16 mouse cellular contexts compared by ENCODE assay signal in genomic region chr5:124996816-124997215, GRCm38 (mm10). TPM values are rescaled to one million over a fixed set of nuclear protein-coding genes. Genes with fewer than 3 reads are reported as not detected.
DNase-seq lines count a peak whose midpoint lies in the region; ATAC-seq and TF ChIP-seq lines count a peak whose summit lies in the region.
"Had no signal": no experiment of that assay in that cellular context is flagged by ENCODE, and none has a peak within 500 bp of the region (broad histone marks: within the 10 kb centered on the region; RNA-seq: fewer than 3 reads in every experiment).

No protein-coding gene starts in this region.

- H3K9me3 ChIP-seq in lung, embryonic 16.5 days (ENCODE audit: control insufficient read depth, low read length) = no peaks in the 10 kb centered on the region
- H3K9me3 ChIP-seq: neural tube, embryonic 15.5 days had no signal

- WGBS in lung, embryonic 16.5 days = 55% methylated on average over 6 of the region's 6 CpGs
- 46% methylated on average over 6 of the region's 6 CpGs for WGBS in lung, adult 2 months
- whole genome bisulfite sequencing in thymus, adult 2 months = 12% methylated on average over 6 of the region's 6 CpGs

- no peak for TF ChIP-seq POLR2A in lung, adult 2 months (IDR thresholded peaks at IDR 0.05; ENCODE audit: borderline replicate concordance, extremely low read depth, low read depth, low read length)
- TF ChIP-seq POLR2A in thymus, adult 2 months (IDR thresholded peaks at IDR 0.05; ENCODE audit: control insufficient read depth, extremely low read depth, insufficient read depth, low read length, poor library complexity) = no peak

- peaks cover 11% of the 10 kb centered on the region; the same call in 1 of the 2 replicates for H3K4me1 ChIP-seq in lung, embryonic 16.5 days (replicated peaks; ENCODE audit: control insufficient read depth, insufficient read depth, low read length)
- H3K4me1 ChIP-seq in lung, adult 2 months (ENCODE audit: control insufficient read depth, insufficient read depth, low read length) = 0 out of 2 replicates have a peak, but pooled peaks cover 2% of the 10 kb centered on the region
- H3K4me1 ChIP-seq in thymus, adult 2 months (replicated peaks; ENCODE audit: control insufficient read depth, insufficient read depth, low read length) = peaks cover 6% of the 10 kb centered on the region; the same call in 1 of the 2 replicates
- H3K4me1 ChIP-seq: neural tube, embryonic 15.5 days had no signal

- peak; percentile 93 for DNase-seq in heart, adult 11 months
- DNase-seq in heart, adult 9 months (ENCODE audit: low spot score in 2 of 2) = no peak
- no peak for DNase-seq in lung, adult 2 months
- DNase-seq in lung, postnatal 25 days (ENCODE audit: low spot score) = peak; percentile 37
- no peak for DNase-seq in thymus, adult 2 months
- DNase-seq in urinary bladder, adult 18-20 months (ENCODE audit: low spot score in 2 of 2) = no peak
- DNase-seq in gastrocnemius, postnatal 10 days = no peak
- DNase-seq: cerebellum, adult 9-11 months; gastrocnemius, postnatal 14 days; liver, postnatal 0 days; spleen, adult 18-20 months had no signal

- H3K27me3 ChIP-seq in lung, embryonic 16.5 days (ENCODE audit: control insufficient read depth, insufficient read depth, low read depth, low read length) = no peaks in the 10 kb centered on the region
- H3K27me3 ChIP-seq in thymus, adult 2 months (ENCODE audit: control insufficient read depth, insufficient read depth, low read length) = no peaks in the 10 kb centered on the region
- H3K27me3 ChIP-seq: neural tube, embryonic 15.5 days had no signal

- no peak for TF ChIP-seq CTCF in lung, adult 2 months (IDR thresholded peaks at IDR 0.05; ENCODE audit: insufficient read depth, low read length)
- TF ChIP-seq CTCF in thymus, adult 2 months (IDR thresholded peaks at IDR 0.05; ENCODE audit: borderline replicate concordance, control insufficient read depth, extremely low read depth, insufficient read depth, low read length, poor library complexity) = no peak

- peak; percentile 34; the same call in 1 of the 2 replicates for ATAC-seq in lung, embryonic 16.5 days (ENCODE audit: low read depth)
- ATAC-seq: liver, postnatal 0 days; midbrain, embryonic 16.5 days had no signal

- H3K4me2 ChIP-seq in lung, embryonic 16.5 days (ENCODE audit: low read depth, low read length) = no peak overlapping the region
- H3K4me2 ChIP-seq: neural tube, embryonic 15.5 days had no signal

- no peaks in the 10 kb centered on the region for H3K36me3 ChIP-seq in lung, embryonic 16.5 days (ENCODE audit: control insufficient read depth, insufficient read depth, low read length)
- H3K36me3 ChIP-seq in thymus, adult 2 months (ENCODE audit: control insufficient read depth, insufficient read depth, low read length) = no peaks in the 10 kb centered on the region
- H3K36me3 ChIP-seq: embryonic facial prominence, embryonic 10.5 days; G1E; neural tube, embryonic 15.5 days had no signal

- no peak overlapping the region for H3K4me3 ChIP-seq in lung, embryonic 16.5 days (ENCODE audit: low read length)
- H3K4me3 ChIP-seq in lung, adult 2 months (replicated peaks; ENCODE audit: extremely low read depth, low read depth, low read length) = no peak overlapping the region
- no peak overlapping the region for H3K4me3 ChIP-seq in thymus, adult 2 months (ENCODE audit: control insufficient read depth, insufficient read depth, low read length)
- H3K4me3 ChIP-seq: embryonic facial prominence, embryonic 10.5 days; neural tube, embryonic 15.5 days had no signal

- no peak overlapping the region for H3K9ac ChIP-seq in lung, embryonic 16.5 days (ENCODE audit: low read length)
- H3K9ac ChIP-seq: liver, postnatal 0 days; neural tube, embryonic 15.5 days had no signal

- H3K27ac ChIP-seq in lung, embryonic 16.5 days (ENCODE audit: low read length) = no peak overlapping the region
- H3K27ac ChIP-seq in thymus, adult 2 months (ENCODE audit: control insufficient read depth, insufficient read depth, low read length) = no peak overlapping the region
- H3K27ac ChIP-seq: embryonic facial prominence, embryonic 10.5 days; neural tube, embryonic 15.5 days had no signal

RNA-seq across cellular contexts. Expression of gene Rflna, which starts 6.2 kb away (rescaled TPM):
- polyA plus RNA-seq in lung, embryonic 16.5 days (2015; fragmentation: Nextera tagmentation; extraction: Ambion mirVana) = 6.7 and 6.8 TPM in 2 replicates
- 20.2 and 26.0 TPM in 2 replicates for polyA plus RNA-seq in lung, adult 2 months (2012; rRNA removed)
- 3.4 and 4.5 TPM in 2 replicates for polyA plus RNA-seq in thymus, adult 2 months (2012; rRNA removed)
- total RNA-seq in gastrocnemius, postnatal 10 days (2021) = 1 to 10 TPM; 1.6 to 2.3 TPM
- total RNA-seq: G1E had no signal
- polyA plus RNA-seq: G1E had no signal

Comparison
In these comparisons a context has a peak if more than half of its experiments do, and no peak if none do; other contexts are left out.
1. DNase-seq: peak in heart, adult 11 months (single experiment) and lung, postnatal 25 days (single experiment); none in heart, adult 9 months (0 of 2), lung, adult 2 months (single experiment), thymus, adult 2 months (single experiment), urinary bladder, adult 18-20 months (0 of 2) and gastrocnemius, postnatal 10 days (single experiment).